Mouse (Mus musculus): ENCODE measurements around the gene Ficd. TPM values are rescaled to one million over a fixed set of nuclear protein-coding genes. Genes with fewer than 3 reads are reported as not detected.
A peak's percentile ranks its signal among the peaks of the same experiment; 100 is the strongest.

The Ficd gene
- polyA plus RNA-seq, 1 experiment from 2014 or later: 6.9 TPM

GRCm38 (mm10) chr5:113734376-113734775 is 1.2 kb upstream of the Ficd start:
- Histone ChIP-seq H3K27me3 (0 out of 2 replicates have a peak, but pooled peaks cover 3% of the 10 kb centered on the region), H3K9ac (replicated peaks) (no peak overlapping the region), H3K27ac (replicated peaks) (no peak overlapping the region), H3K4me3 (no peak overlapping the region), H3K4me2 (replicated peaks) (no peak overlapping the region), H3K36me3 (peaks cover 13% of the 10 kb centered on the region), H3K9me3 (no peaks in the 10 kb centered on the region), H3K4me1 (peaks cover 24% of the 10 kb centered on the region)
- WGBS: 67% methylated on average over 5 of the region's 5 CpGs
- no peak for ATAC-seq (ENCODE audit: low FRiP score, low read depth)

DNA sequence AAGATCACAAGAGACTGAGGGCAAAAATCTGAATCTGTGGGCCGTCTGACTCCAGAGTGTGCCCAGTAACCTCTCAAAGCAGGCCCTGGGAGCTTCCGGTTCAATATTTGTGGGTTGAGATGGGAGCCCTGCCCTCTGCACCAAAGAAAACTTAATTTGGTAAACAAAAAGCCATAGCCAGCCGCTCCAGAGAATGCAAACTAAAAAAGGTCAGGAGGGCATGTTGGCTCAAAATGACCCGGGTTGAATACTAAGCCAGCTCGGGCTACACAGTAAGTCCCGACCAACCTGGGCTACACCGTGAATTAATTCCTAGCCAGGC is 619 bp upstream of the Ficd start:
- ATAC-seq (ENCODE audit: low FRiP score, low read depth): peak; percentile 57; the same call in 1 of the 2 replicates
- Histone ChIP-seq H3K4me2 (replicated peaks) (peak overlapping the region; percentile 89), H3K4me3 (peak overlapping the region; percentile 68), H3K36me3 (peaks cover 19% of the 10 kb centered on the region), H3K27me3 (0 out of 2 replicates have a peak, but pooled peaks cover 3% of the 10 kb centered on the region), H3K9ac (replicated peaks) (peak overlapping the region; percentile 72), H3K4me1 (peaks cover 24% of the 10 kb centered on the region), H3K9me3 (no peaks in the 10 kb centered on the region), H3K27ac (replicated peaks) (peak overlapping the region; percentile 96)
- WGBS: 18% methylated on average over 7 of the region's 7 CpGs

DNA sequence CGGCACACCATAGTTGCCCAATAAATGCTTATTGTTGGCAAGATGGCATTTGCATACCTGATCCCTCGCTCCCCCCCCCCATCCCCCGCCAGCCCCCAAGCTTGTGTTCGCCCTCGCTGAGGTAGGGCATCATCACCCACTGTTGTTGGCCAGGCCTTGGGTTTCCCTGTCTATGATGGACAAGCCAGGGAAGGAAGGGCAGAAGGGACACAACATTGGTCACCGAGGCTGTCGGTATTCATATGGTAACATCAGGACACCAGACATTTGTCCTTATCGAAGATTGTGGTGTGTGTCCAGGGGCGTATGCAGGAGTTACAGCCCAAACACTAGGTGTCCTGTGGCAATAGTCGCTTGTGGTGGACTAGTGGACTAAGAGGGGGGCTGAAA is 505 bp downstream of the Ficd start:
- Histone ChIP-seq H3K4me1 (peaks cover 14% of the 10 kb centered on the region), H3K27me3 (no peaks in the 10 kb centered on the region), H3K4me3 (peak overlapping the region; percentile 68), H3K9ac (replicated peaks) (peak overlapping the region; percentile 72), H3K36me3 (peaks cover 30% of the 10 kb centered on the region), H3K9me3 (no peaks in the 10 kb centered on the region), H3K27ac (replicated peaks) (peak overlapping the region; percentile 96), H3K4me2 (replicated peaks) (peak overlapping the region; percentile 89)
- WGBS: 4% methylated on average over 10 of the region's 10 CpGs
- ATAC-seq (ENCODE audit: low FRiP score, low read depth): peak; percentile 32

- Histone ChIP-seq H3K27me3 (no peaks in the 10 kb centered on the region), H3K4me1 (peaks cover 14% of the 10 kb centered on the region), H3K4me3 (peak overlapping the region; percentile 68), H3K27ac (replicated peaks) (peak overlapping the region; percentile 96; the same call in 1 of the 2 replicates), H3K36me3 (peaks cover 36% of the 10 kb centered on the region), H3K4me2 (replicated peaks) (peak overlapping the region; percentile 89), H3K9ac (replicated peaks) (peak overlapping the region; percentile 72), H3K9me3 (no peaks in the 10 kb centered on the region)
- ATAC-seq (ENCODE audit: low FRiP score, low read depth): no peak
- WGBS: 39% methylated on average over 15 of the region's 15 CpGs
Observed at GRCm38 (mm10) chr5:113736522-113737164, 1.0 kb downstream of the Ficd start.

GRCm38 (mm10) chr5:113737607-113738237 is 2.1 kb downstream of the Ficd start:
- no peak overlapping the region for H3K4me3 ChIP-seq
- H3K4me1 ChIP-seq: peaks cover 14% of the 10 kb centered on the region
- H3K36me3 ChIP-seq: peaks cover 46% of the 10 kb centered on the region
- H3K27me3 ChIP-seq: no peaks in the 10 kb centered on the region
- H3K4me2 ChIP-seq (replicated peaks): no peak overlapping the region
- H3K27ac ChIP-seq (replicated peaks): no peak overlapping the region
- no peaks in the 10 kb centered on the region for H3K9me3 ChIP-seq
- ATAC-seq (ENCODE audit: low FRiP score, low read depth): no peak
- 92% methylated on average over 11 of the region's 11 CpGs for WGBS
- no peak overlapping the region for H3K9ac ChIP-seq (replicated peaks)

GRCm38 (mm10) chr5:113747629-113748028 is 12.0 kb downstream of the Ficd start:
- no peaks in the 10 kb centered on the region for H3K27me3 ChIP-seq
- H3K36me3 ChIP-seq: peaks cover 99% of the 10 kb centered on the region
- no peak overlapping the region for H3K27ac ChIP-seq (replicated peaks)
- H3K4me3 ChIP-seq: no peak overlapping the region
- no peak overlapping the region for H3K9ac ChIP-seq (replicated peaks)
- ATAC-seq (ENCODE audit: low FRiP score, low read depth): no peak
- no peaks in the 10 kb centered on the region for H3K9me3 ChIP-seq
- no peaks in the 10 kb centered on the region for H3K4me1 ChIP-seq
- WGBS: 90% methylated on average over 5 of the region's 5 CpGs
- H3K4me2 ChIP-seq (replicated peaks): no peak overlapping the region

- no peak overlapping the region for H3K27ac ChIP-seq (replicated peaks)
- no peaks in the 10 kb centered on the region for H3K9me3 ChIP-seq
- ATAC-seq (ENCODE audit: low FRiP score, low read depth): no peak
- H3K27me3 ChIP-seq: no peaks in the 10 kb centered on the region
- H3K4me2 ChIP-seq (replicated peaks): no peak overlapping the region
- H3K4me3 ChIP-seq: no peak overlapping the region
- WGBS: 94% methylated on average over 13 of the region's 13 CpGs
- H3K9ac ChIP-seq (replicated peaks): no peak overlapping the region
- H3K36me3 ChIP-seq: peaks cover 99% of the 10 kb centered on the region
- H3K4me1 ChIP-seq: no peaks in the 10 kb centered on the region
Observed at GRCm38 (mm10) chr5:113748556-113749331, 13.1 kb downstream of the Ficd start.

DNA sequence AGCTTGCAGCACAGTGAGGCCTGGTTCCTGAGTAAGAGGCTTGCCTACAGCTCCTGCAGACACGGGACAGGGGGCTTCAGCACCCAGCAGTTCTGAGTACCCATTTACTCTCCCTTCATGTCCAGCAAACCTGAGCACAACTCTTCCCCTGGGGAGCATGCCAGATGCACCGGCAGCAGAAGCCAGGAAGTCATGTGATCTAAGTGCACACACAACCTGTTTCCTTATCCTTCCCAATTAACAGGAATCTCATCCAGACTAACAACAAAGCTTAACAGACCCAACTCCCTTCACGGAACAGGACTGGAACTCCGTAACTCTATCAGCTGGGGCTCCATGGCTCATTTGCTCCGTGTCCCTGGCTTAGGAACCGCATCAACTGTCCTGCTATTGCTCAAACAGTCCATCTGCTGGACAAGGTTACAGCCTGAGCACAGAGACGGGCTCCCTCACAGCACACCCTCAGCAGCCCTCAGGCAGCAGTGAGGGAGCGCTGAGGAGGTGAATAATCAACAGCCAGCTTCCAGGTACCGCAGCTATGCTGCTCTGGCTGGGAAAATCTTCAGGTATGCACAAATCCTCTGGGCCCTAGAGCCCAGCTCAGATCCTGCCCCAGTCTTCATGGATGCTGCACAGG is 16.0 kb downstream of the Ficd start:
- WGBS: 95% methylated on average over 9 of the region's 9 CpGs
- H3K4me2 ChIP-seq (replicated peaks): no peak overlapping the region
- no peak overlapping the region for H3K4me3 ChIP-seq
- no peak overlapping the region for H3K27ac ChIP-seq (replicated peaks)
- no peaks in the 10 kb centered on the region for H3K27me3 ChIP-seq
- no peak for ATAC-seq (ENCODE audit: low FRiP score, low read depth)
- no peak overlapping the region for H3K9ac ChIP-seq (replicated peaks)
- no peaks in the 10 kb centered on the region for H3K9me3 ChIP-seq
- H3K36me3 ChIP-seq: peaks cover 99% of the 10 kb centered on the region
- no peaks in the 10 kb centered on the region for H3K4me1 ChIP-seq

DNA sequence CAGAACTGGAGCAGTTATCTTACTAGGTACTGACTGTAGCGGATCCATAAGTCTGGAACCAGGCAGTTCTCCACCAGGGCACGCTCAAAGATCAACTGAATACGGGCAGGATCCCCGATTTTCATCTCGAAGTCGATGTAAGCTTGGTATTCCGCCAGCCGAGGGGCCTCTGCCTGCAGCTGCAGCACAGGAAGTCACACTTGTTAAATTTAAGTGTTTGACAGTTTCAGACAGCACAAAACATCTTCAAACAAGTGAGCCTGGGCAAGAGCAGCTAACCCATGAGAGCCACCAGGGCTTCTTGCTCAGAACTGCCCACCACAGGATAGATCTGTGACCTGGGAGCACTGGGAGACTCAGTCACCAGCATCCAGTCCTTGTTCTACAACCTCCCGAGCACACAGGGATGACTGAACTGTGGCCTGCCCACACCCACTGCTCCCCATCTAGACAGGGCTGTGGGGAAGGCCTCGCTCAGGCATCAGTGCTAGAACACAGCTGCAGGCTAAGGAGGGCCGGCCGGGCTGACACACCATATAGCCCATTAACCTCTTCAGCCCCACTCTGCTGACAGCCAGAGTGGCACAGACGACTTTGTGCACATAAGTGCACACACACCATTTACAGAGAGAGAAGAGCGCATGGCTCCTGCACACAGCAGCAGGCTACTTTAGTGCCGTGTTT is 19.9 kb downstream of the Ficd start:
- no peaks in the 10 kb centered on the region for H3K4me1 ChIP-seq
- H3K4me2 ChIP-seq (replicated peaks): no peak overlapping the region
- H3K27me3 ChIP-seq: no peaks in the 10 kb centered on the region
- no peak overlapping the region for H3K27ac ChIP-seq (replicated peaks)
- H3K36me3 ChIP-seq: peaks cover 98% of the 10 kb centered on the region
- H3K9ac ChIP-seq (replicated peaks): no peak overlapping the region
- no peaks in the 10 kb centered on the region for H3K9me3 ChIP-seq
- WGBS: 91% methylated on average over 15 of the region's 15 CpGs
- H3K4me3 ChIP-seq: no peak overlapping the region
- no peak for ATAC-seq (ENCODE audit: low FRiP score, low read depth)

GRCm38 (mm10) chr5:113761585-113761984 is 26.0 kb downstream of the Ficd start:
- peaks cover 88% of the 10 kb centered on the region for H3K36me3 ChIP-seq
- H3K4me1 ChIP-seq: no peaks in the 10 kb centered on the region
- H3K27me3 ChIP-seq: no peaks in the 10 kb centered on the region
- no peaks in the 10 kb centered on the region for H3K9me3 ChIP-seq
- H3K9ac ChIP-seq (replicated peaks): no peak overlapping the region
- no peak overlapping the region for H3K4me3 ChIP-seq
- WGBS: 86% methylated on average over 2 of the region's 2 CpGs
- no peak for ATAC-seq (ENCODE audit: low FRiP score, low read depth)
- no peak overlapping the region for H3K27ac ChIP-seq (replicated peaks)
- no peak overlapping the region for H3K4me2 ChIP-seq (replicated peaks)

DNA sequence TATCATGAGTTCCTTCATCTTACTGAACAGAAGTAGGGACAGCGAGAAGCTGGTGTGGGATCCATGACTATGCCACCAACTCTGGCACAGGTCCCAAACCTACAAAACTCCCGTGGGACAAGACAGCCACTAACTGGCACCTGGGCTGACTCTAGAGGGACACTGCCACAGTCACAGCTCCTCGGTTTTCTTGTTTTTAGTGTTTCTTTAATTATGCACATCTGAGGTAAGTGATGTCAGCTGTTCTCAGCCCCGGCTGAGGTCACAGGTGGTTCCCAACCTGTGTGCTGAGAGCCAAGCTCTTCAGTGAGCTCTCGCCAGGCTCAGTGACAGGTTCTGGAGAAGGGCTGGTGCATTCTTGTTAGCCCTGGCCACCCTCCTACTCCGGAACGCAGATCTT is 28.8 kb downstream of the Ficd start:
- no peaks in the 10 kb centered on the region for H3K27me3 ChIP-seq
- peaks cover 5% of the 10 kb centered on the region for H3K4me1 ChIP-seq
- no peak overlapping the region for H3K4me2 ChIP-seq (replicated peaks)
- H3K9me3 ChIP-seq: no peaks in the 10 kb centered on the region
- WGBS: 93% methylated on average over 7 of the region's 7 CpGs
- H3K36me3 ChIP-seq: peaks cover 83% of the 10 kb centered on the region
- H3K4me3 ChIP-seq: no peak overlapping the region
- no peak overlapping the region for H3K27ac ChIP-seq (replicated peaks)
- no peak overlapping the region for H3K9ac ChIP-seq (replicated peaks)
- ATAC-seq (ENCODE audit: low FRiP score, low read depth): no peak

All from midbrain, embryonic 12.5 days (tissue).